Mouse (Mus musculus) liver, adult 2 months (tissue): ENCODE results near the gene Apoa2.

Source experiments
- CTCF ChIP-seq: fragments of 200-500 bp; IDR thresholded peaks from 2 replicates; pipeline ENCODE4 v1.5.1; 2011; ENCODE audit warnings: low read depth, low read length, control low read depth
- POLR2A ChIP-seq: fragments of 200-500 bp; IDR thresholded peaks from 2 replicates; pipeline ENCODE4 v1.6.1; 2011; ENCODE audit warnings: low read length, control low read depth; ENCODE audit not compliant: insufficient read depth; ENCODE audit errors: extremely low read depth

GRCm38 (mm10) chr1:171220871-171221270, 4.0 kb upstream of the Apoa2 start:
- TF ChIP-seq CTCF = peak; percentile 88
- TF ChIP-seq POLR2A = 0 out of 2 replicates have a peak, but pooled peaks have one; percentile 19
